Mouse (Mus musculus) limb, embryonic 10.5 days (tissue): ENCODE measurements around the gene Atp12a. TPM values are rescaled to one million over a fixed set of nuclear protein-coding genes. Genes with fewer than 3 reads are reported as not detected.

Experiments used
- DNase-seq: peaks from one replicate; pipeline ENCODE4 v3.0.0-alpha.2; 2017; ENCODE audit warnings: low spot score
- H3K27ac ChIP-seq: fragments of 300-500 bp; sonication (generic); 2 replicates; pipeline ENCODE4 v1.5.1; 2016; ENCODE audit warnings: mild to moderate bottlenecking
- H3K27me3 ChIP-seq: fragments of 300-500 bp; sonication (generic); 2 replicates; pipeline ENCODE4 v1.6.1; 2016; ENCODE audit warnings: low read depth, mild to moderate bottlenecking; ENCODE audit not compliant: poor library complexity, severe bottlenecking
- H3K36me3 ChIP-seq: fragments of 300-500 bp; sonication (generic); 2 replicates; pipeline ENCODE4 v1.6.1; 2016; ENCODE audit warnings: mild to moderate bottlenecking, moderate library complexity
- H3K4me1 ChIP-seq: fragments of 300-500 bp; sonication (generic); 2 replicates; pipeline ENCODE4 v1.6.1; 2016
- H3K4me3 ChIP-seq: fragments of 300-500 bp; sonication (generic); 2 replicates; pipeline ENCODE4 v1.5.1; 2016; ENCODE audit warnings: mild to moderate bottlenecking, moderate library complexity
- H3K9me3 ChIP-seq: fragments of 300-500 bp; sonication (generic); replicated peaks from 2 replicates; pipeline ENCODE4 v1.6.1; 2016; ENCODE audit warnings: mild to moderate bottlenecking
- WGBS: fragments of 180-500 bp; shearing (Covaris S2); methylation state at CpG from one replicate; pipeline ENCODE4 v1.1.7; 2016; 5-methylcytosine and 5-hydroxymethylcytosine counted together
- polyA plus RNA-seq: library from polyadenylated mRNA; unstranded; fragments of >200 nt; fragmentation: Nextera tagmentation; extraction: Ambion mirVana; gene quantifications from 2 replicates; pipeline ENCODE4 v1.2.1, GENCODE M21; 2016

Atp12a gene
- not detected in 2 replicates for polyA plus RNA-seq

- H3K4me1 ChIP-seq, result peaks cover 11% of the 10 kb centered on the region
- peak; percentile 40 for DNase-seq
- no peak within 1 kb of the TSS for H3K27ac ChIP-seq
- H3K27me3 ChIP-seq, result peaks cover 71% of the 10 kb centered on the region
- peak within 1 kb of the TSS; percentile 51 for H3K4me3 ChIP-seq
- H3K36me3 ChIP-seq, result no peaks in the 10 kb centered on the region
- 1% methylated on average over 48 of the region's 48 CpGs for WGBS
- no peaks in the 10 kb centered on the region for H3K9me3 ChIP-seq
Observed at GRCm38 (mm10) chr14:56364711-56365237, at the start of gene Atp12a. TSS of gene Atp12a (plus strand) at chr14:56365068.

GRCm38 (mm10) chr14:56315519-56315918 is 49.3 kb upstream of the Atp12a start:
- no peak overlapping the region for H3K27ac ChIP-seq
- H3K36me3 ChIP-seq, result no peaks in the 10 kb centered on the region
- H3K4me1 ChIP-seq, result no peaks in the 10 kb centered on the region
- no peaks in the 10 kb centered on the region for H3K9me3 ChIP-seq
- WGBS, result 57% methylated on average over 7 of the region's 7 CpGs
- DNase-seq, result no peak
- H3K4me3 ChIP-seq, result no peak overlapping the region
- H3K27me3 ChIP-seq, result no peaks in the 10 kb centered on the region

GRCm38 (mm10) chr14:56316333-56316732 is 48.5 kb upstream of the Atp12a start:
- DNase-seq, result no peak
- Histone ChIP-seq H3K9me3 (no peaks in the 10 kb centered on the region), H3K4me3 (no peak overlapping the region), H3K27me3 (no peaks in the 10 kb centered on the region), H3K36me3 (no peaks in the 10 kb centered on the region), H3K27ac (no peak overlapping the region), H3K4me1 (no peaks in the 10 kb centered on the region)
- WGBS, result 97% methylated on average over 4 of the region's 4 CpGs

- DNase-seq, result no peak
- Histone ChIP-seq H3K4me1 (no peaks in the 10 kb centered on the region), H3K36me3 (no peaks in the 10 kb centered on the region), H3K9me3 (no peaks in the 10 kb centered on the region), H3K4me3 (no peak overlapping the region), H3K27me3 (0 out of 2 replicates have a peak, but pooled peaks cover 3% of the 10 kb centered on the region), H3K27ac (no peak overlapping the region)
- 48% methylated on average over 1 of the region's 1 CpGs for WGBS
Observed at GRCm38 (mm10) chr14:56322982-56323381, 41.9 kb upstream of the Atp12a start.

- DNase-seq, result no peak
- Histone ChIP-seq H3K4me3 (no peak overlapping the region), H3K27me3 (0 out of 2 replicates have a peak, but pooled peaks cover 3% of the 10 kb centered on the region), H3K27ac (no peak overlapping the region), H3K9me3 (no peaks in the 10 kb centered on the region), H3K36me3 (no peaks in the 10 kb centered on the region), H3K4me1 (no peaks in the 10 kb centered on the region)
Observed at GRCm38 (mm10) chr14:56325038-56325437, 39.8 kb upstream of the Atp12a start.

GRCm38 (mm10) chr14:56333700-56334099 is 31.2 kb upstream of the Atp12a start:
- H3K4me3 ChIP-seq, result no peak overlapping the region
- no peaks in the 10 kb centered on the region for H3K36me3 ChIP-seq
- no peaks in the 10 kb centered on the region for H3K4me1 ChIP-seq
- no peak for DNase-seq
- H3K9me3 ChIP-seq, result no peaks in the 10 kb centered on the region
- H3K27ac ChIP-seq, result no peak overlapping the region
- H3K27me3 ChIP-seq, result no peaks in the 10 kb centered on the region

GRCm38 (mm10) chr14:56334437-56334836 is 30.4 kb upstream of the Atp12a start:
- H3K4me1 ChIP-seq, result no peaks in the 10 kb centered on the region
- WGBS, result 90% methylated on average over 5 of the region's 5 CpGs
- no peaks in the 10 kb centered on the region for H3K9me3 ChIP-seq
- no peaks in the 10 kb centered on the region for H3K27me3 ChIP-seq
- H3K27ac ChIP-seq, result no peak overlapping the region
- no peak overlapping the region for H3K4me3 ChIP-seq
- DNase-seq, result no peak
- H3K36me3 ChIP-seq, result no peaks in the 10 kb centered on the region

- Histone ChIP-seq H3K4me1 (no peaks in the 10 kb centered on the region), H3K9me3 (no peaks in the 10 kb centered on the region), H3K27me3 (no peaks in the 10 kb centered on the region), H3K4me3 (no peak overlapping the region), H3K27ac (no peak overlapping the region), H3K36me3 (no peaks in the 10 kb centered on the region)
- DNase-seq, result no peak
- WGBS, result 94% methylated on average over 10 of the region's 10 CpGs
Observed at GRCm38 (mm10) chr14:56336032-56336431, 28.8 kb upstream of the Atp12a start.

- Histone ChIP-seq H3K4me3 (no peak overlapping the region), H3K27ac (no peak overlapping the region), H3K36me3 (no peaks in the 10 kb centered on the region), H3K4me1 (no peaks in the 10 kb centered on the region), H3K27me3 (no peaks in the 10 kb centered on the region), H3K9me3 (no peaks in the 10 kb centered on the region)
- no peak for DNase-seq
- 68% methylated on average over 9 of the region's 9 CpGs for WGBS
Observed at GRCm38 (mm10) chr14:56337075-56337474, 27.8 kb upstream of the Atp12a start.

- no peak for DNase-seq
Observed at GRCm38 (mm10) chr14:56337696-56338095, 27.2 kb upstream of the Atp12a start.

GRCm38 (mm10) chr14:56338882-56339442 is 25.9 kb upstream of the Atp12a start:
- H3K27me3 ChIP-seq, result no peaks in the 10 kb centered on the region
- DNase-seq, result no peak
- H3K4me1 ChIP-seq, result no peaks in the 10 kb centered on the region
- H3K9me3 ChIP-seq, result no peaks in the 10 kb centered on the region
- no peaks in the 10 kb centered on the region for H3K36me3 ChIP-seq
- no peak overlapping the region for H3K4me3 ChIP-seq
- WGBS, result 86% methylated on average over 7 of the region's 7 CpGs
- H3K27ac ChIP-seq, result no peak overlapping the region

More at GRCm38 (mm10) chr14:56337696-56338095, 27.2 kb upstream of the Atp12a start:
- Histone ChIP-seq H3K27ac (no peak overlapping the region), H3K27me3 (no peaks in the 10 kb centered on the region), H3K36me3 (no peaks in the 10 kb centered on the region), H3K4me3 (no peak overlapping the region), H3K4me1 (no peaks in the 10 kb centered on the region), H3K9me3 (no peaks in the 10 kb centered on the region)
- 96% methylated on average over 2 of the region's 2 CpGs for WGBS

- Histone ChIP-seq H3K9me3 (no peaks in the 10 kb centered on the region), H3K4me3 (no peak overlapping the region), H3K36me3 (no peaks in the 10 kb centered on the region), H3K4me1 (no peaks in the 10 kb centered on the region), H3K27me3 (no peaks in the 10 kb centered on the region), H3K27ac (no peak overlapping the region)
- DNase-seq, result no peak
- WGBS, result 84% methylated on average over 3 of the region's 3 CpGs
Observed at GRCm38 (mm10) chr14:56348704-56349103, 16.2 kb upstream of the Atp12a start.

GRCm38 (mm10) chr14:56349541-56349940 is 15.3 kb upstream of the Atp12a start:
- H3K9me3 ChIP-seq, result no peaks in the 10 kb centered on the region
- WGBS, result 85% methylated on average over 2 of the region's 2 CpGs

More at GRCm38 (mm10) chr14:56349541-56349940, 15.3 kb upstream of the Atp12a start:
- H3K36me3 ChIP-seq, result no peaks in the 10 kb centered on the region
- H3K4me3 ChIP-seq, result no peak overlapping the region
- no peaks in the 10 kb centered on the region for H3K27me3 ChIP-seq
- H3K4me1 ChIP-seq, result no peaks in the 10 kb centered on the region
- H3K27ac ChIP-seq, result no peak overlapping the region
- no peak for DNase-seq
